Mouse (Mus musculus) adipocyte (in vitro differentiated cells): Measurements from ENCODE around the gene BC028528.
"Not testable (repeated sequence)": the region's sequence is repeated elsewhere in the genome, so short reads cannot be mapped to it uniquely, and the experiment has no call there.

Experiments used
- DNase-seq: peaks from one replicate; pipeline ENCODE4 v3.0.0-alpha.2; 2016; ENCODE audit warnings: low spot score

The BC028528 gene

DNA sequence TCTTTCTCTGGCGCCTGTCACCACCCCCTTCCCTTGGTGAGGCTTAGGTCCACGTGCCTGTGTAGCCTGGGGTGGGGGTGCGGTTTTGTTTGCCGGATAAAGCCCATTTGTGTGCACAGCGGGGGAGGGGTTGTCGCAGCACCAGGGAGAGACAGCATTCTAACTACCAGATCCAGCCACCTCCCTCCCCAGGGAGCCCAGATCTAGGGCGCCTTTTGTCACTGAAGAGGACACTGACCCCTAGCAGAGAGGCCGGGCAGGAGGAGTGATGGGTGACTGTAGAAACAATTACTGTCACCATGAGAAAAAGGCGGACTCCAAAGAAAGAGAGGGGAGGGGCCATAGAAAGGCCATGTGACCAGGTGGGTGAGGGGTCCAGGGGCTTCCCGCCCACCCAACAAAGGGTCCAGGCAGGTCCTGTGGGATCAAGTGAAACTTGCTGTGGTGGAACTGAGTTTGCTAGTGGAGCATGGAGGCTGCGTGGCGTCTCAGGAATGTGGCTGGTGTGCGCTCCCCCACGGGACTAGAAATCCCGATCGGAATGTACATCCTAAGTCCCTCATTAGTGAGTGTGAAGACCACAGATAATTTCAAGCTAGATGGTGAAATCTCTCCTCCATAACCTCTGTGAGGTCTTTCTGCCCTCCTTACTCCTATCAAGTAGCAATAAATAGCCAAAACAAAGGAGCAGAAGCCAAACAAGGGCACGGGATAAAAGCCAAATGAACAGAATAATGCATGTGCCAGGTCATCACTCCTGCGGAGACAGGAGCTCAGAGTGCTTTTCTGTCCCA lies 13.5 kb upstream of the BC028528 start:
- no peak for DNase-seq

DNA sequence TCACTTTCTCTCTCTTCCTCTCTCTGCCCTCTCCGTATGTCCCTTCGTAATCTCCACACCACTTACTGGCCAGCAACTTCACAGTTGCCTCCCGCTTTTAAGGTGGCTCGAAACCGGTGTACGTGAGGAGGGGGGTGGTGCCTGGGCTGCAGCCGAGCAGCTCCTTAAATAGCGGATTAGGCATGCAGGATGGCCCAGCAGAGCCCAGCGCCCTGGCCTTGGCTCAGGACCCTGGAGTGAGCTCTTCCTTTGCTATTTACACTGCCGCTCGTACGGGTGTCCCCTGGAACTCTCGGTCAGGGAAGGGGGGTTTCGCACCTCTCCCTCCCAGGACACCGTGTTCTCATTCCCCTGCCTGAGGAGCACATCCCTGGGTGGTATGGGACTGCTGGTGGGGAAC lies 12.8 kb upstream of the BC028528 start, which contains the start of gene Car14:
TSS of gene Car14 (minus strand) at position 124 of the 400 bp plus-strand sequence.
- DNase-seq = no peak

DNA sequence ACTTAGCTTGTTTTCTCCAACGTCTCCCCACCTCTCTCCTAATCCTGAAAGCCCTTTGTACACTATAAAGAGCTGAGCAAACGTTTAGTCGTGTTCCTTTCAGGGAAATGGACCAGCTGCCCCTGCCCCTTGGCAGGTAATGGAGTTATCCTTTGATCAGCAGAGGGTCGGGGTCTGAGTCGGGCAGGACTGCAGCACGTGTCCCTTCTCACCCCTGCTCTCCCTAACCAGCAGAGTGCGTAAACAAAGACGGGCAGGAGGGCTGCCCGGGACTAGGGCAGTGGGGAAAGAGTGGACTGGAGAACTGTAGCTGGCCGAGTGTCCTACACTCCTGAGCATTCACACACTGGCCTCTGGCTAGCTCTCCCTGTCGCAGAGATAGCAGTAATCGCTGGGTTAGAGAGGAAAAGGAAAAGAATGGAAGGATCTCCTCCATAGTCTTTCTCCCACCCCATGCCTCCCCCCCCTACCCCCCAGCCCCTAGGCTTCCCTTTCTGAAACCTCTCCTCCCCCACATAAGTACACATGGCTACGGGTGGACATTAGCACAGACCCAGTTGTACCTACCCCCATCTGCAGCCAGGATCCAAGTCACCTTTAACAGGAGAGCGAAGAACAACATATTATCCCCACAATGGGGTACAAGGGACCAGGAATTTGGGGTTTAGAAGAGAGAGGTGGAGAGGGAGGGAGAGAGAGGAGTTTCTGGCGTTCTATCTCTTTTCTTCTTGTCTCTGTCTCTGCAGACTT lies 12.1 kb upstream of the BC028528 start:
- DNase-seq = no peak

DNA sequence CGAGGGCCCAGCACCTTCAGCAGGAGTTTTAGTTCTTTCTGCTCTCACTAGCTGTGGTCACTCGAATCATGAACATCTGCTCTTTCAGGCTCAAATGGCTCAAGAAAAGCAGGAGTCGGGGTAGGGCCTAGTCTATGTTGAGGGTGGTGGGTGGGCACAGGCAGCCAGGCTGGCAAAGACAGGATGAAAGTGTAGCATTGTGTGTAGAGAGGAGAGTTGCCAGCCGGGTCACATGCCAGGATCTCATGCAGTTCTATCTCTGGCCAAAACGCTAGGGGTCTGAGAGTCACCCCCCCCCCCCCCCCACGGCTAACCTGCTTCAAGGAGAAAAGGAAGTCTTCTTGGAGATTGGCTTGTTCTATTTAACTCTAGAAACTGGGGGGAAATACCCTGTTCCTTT lies 10.8 kb upstream of the BC028528 start:
- no peak for DNase-seq

DNA sequence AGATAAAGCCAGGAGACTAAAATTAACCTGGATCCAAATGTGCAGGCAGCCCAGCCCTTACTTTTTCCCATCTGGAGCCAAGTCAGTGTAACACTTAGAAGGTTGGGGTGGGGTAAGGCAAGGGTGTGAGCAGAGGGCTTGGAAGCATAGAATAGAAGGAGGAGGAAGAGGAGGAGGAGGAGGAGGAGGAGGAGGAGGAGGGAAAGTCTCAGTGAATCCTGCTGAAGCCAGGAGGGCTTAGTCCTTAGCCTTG lies 10.5 kb upstream of the BC028528 start:
- no peak for DNase-seq

DNA sequence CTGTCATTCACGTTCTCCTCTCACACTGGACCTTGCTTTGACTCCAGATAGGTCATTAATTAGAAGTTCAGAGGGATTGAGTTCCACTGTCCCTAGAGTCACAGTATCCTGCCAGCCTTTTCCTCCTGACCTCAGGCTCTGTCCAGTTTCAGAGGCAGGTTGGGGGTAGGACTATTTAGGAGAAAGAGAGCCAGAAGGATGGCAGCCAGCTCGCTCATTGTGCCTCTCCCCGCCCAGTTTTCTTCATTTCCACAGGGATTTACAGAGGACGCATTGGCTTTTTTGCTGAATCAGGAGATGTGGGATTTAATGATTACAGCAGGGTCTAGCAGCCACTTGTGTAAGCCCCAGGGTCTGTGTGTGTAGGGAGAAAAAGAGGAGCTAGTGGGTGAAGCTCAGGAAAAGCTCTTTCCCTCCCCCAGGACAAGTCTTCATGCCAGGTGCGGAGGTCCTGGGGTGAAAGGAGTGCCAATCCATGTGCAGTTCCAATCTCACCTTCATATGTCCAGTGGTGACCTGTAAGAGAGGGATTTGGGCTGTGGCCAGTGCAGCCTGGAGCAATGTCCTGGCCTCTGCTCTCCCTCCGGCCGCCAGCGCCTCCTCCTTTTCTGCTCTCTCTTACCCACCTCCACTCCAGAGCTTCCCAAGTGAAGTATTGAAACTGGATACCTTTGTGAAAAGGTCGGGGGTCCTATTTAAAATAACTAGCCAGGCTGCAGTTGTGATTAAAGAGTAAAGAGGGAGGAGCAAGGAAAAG lies 10.0 kb upstream of the BC028528 start:
- peak; percentile 70 for DNase-seq

DNA sequence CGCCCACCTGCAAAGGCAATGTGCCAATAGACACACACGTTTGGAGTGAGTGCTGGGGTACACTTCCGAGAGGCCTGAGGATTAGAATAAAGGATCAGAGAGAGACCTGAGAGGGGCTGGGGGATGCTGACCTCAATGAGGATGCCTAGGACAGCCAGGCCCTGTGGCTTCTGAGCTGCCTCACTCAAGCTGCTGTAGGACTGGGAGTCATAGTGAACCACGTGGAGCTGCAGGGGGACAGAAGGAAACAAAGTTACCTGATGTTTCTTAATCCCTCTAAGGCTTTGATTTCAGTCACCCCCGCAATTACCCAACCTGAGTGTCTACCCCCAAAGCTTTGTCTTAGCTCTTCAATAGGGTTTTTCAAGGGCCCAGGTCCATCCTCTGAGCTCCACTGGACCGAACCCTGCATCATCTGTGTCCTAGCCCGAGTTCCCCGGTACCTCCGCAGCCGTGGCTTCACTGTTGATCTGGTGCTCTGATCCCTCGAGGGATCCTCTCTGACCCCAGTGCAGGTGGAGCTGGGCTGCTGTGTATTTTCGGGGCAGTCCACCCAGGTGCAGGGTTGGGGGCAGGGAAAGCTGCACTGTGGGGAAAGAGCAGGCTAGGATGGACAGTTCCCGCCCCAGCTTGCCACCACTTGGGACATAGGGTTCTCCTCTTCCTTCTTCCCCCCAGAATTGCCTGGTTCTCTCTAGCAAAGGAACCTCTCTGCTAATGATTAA lies 8.2 kb upstream of the BC028528 start:
- DNase-seq = no peak

DNA sequence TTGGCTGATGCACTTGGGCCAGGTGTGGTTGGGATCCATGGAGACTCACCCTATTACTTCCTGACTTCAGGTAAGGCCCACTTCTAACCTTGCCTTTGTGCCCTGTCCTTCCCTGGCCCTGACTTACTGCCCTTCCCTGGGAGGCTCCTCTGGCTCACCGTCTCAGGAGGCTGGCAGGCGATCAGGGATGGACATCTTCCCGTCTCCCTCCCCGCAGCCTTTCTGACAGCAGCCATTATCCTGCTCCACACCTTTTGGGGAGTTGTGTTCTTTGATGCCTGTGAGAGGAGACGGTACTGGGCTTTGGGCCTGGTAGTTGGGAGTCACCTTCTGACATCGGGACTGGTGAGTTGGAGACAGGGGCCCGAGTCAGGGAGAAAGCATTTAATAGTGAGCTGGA lies 3.7 kb upstream of the BC028528 start:
- not testable (repeated sequence) for DNase-seq

DNA sequence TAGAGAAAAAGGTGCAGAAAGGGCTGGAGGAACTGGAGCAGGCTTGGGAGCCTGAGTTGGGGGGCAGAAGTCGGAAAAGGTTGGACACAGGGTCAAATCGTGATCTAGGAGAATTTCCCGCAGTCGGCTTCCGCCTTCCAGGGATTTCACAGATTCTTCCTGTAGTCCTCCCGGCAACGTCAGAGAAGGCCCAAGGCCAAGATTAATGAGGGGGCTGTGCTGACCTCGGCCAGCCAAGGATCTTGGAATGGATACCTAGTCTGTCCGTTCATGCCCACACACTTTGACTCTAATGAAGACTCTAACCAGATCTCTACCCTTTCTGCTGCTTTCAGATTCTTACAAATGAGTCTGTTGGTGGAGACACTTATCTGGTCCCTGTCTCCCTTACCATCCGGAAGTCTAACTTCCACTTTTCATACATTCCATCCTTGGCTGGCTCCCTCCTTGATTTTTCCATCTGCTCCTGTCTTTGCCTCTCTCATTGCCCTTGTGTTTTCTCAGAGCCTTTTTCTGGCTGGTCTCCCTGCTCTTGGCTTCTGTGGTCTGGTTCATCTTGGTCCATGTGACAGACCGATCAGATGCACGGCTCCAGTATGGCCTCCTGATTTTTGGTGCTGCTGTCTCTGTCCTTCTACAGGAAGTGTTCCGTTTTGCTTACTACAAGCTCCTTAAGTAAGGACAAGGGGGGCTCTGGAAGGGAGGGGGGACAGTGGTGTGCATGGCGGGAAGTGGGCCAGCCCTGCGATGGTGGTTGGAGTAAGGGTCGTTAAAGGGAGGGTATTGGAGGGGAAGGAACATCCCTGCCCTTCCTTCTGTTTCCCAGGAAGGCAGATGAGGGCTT lies 2.7 kb upstream of the BC028528 start:
- DNase-seq = peak; percentile 70

DNA sequence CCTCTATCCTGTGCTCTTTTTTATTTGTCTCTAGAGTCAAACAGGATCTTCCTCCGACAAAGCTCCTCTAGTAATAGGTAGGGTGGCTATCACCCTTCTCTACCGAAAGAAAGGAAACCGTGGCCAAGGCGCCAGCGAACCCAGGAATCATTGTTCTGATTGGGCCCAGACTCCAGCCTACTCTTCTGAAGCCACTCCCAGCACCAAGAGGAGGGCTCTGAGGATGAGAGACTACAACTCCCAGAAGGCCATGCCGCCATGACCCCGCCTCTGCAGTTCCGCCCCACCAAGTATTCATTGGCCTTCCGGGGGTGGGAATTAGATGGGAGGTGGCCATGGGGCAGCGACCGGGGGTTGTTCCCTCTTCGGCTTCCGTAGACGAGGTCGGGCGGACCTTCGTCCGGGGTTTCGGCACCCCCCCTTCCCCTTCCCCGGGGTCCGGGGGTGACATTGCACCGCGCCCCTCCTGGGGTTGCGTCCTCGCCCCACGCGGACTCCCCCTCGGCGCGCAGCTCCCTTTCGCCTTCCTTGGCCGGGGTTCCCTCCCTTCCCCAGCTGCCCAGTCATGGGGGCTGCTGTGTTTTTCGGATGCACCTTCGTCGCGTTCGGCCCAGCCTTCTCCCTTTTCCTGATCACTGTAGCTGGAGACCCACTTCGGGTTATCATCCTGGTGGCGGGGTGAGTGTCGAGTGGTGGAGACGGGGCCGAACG lies 2.0 kb upstream of the BC028528 start, which contains the start of gene Aph1a:
TSS of gene Aph1a (plus strand) at position 364 of the 711 bp plus-strand sequence.
- DNase-seq = peak; percentile 98

DNA sequence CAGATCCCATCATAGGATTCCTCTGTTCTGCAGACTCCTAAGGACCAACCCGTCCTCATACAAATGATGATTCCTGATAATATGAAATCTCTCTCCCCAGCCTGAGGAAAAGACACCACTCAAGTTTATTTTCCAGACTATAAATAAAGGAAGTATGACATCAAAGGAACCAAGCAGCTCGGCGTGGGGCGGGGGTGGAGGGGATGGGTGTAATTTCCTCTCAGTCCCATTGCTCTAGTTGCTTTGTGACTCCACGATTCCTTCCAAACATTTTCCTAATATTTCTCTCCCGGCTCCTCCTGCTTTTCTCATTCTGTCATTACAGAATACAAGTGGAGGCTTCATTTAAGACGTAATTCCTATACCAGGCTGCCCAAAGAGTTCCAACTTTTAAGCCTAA lies 1.3 kb upstream of the BC028528 start:
- DNase-seq = no peak

DNA sequence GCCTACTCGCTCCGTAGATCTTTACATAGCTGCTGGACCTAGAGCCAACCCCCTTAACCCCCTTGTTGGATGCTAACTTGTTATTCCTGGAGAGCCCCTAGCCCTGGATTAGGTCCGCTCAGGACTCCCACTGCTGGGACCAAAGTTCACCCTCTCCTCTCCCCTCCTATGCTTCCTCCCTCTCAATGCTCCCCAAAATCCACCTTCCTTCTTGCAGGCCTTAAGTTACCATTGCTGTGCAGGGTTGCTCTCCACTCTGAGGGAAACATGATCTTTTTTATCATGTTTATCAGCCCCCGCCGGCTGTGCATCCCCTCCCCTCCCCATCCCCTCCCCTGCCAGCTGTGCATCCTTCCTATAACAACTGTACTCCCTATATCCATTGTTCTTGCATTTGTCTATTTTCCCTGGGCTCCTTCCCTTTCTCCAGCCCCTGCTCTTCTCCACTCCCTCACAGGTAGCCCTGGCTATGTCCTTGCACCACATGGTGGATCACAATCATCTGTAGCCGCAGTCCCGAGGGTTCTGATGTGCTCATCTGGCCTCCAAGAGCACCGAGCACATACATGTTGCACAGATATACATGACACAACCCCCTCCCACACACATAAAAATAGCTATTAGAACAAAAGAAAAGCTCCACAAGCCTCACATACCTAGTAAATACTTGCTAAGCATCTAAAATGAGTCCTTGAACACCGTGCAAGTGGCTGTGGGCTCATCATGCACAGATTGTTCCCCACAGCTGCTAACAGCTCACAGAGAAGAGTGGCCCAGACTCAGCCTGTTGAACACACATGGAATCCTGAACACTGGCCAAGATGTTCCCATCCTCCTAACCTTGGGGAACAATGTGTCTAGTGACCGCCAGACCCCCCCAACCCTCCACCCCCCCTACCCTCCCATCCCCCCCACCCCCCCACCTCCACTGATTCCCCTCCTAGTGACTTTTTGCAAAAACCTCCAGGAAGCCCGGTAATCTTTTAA lies 554 bp upstream of the BC028528 start:
- DNase-seq = no peak

DNA sequence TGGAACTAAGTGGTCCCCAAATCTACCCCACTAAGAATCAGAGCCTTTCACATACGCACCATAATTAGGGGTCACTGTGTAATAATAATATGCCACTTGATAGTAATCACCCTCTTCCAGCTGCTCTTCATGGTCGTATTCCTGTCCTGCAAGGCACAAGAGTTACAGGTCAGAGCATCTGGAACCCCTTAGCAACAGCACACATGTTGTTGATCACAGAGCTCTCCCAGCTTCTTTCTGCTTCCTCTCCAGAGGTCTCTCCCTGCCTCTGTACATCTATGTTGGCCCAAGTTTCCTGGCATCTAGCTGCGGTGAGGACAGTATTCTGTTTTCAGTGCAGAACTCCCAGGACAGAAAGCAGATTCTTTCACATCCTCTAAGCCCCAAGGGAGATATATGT lies 2.1 kb downstream of the BC028528 start:
- no peak for DNase-seq

DNA sequence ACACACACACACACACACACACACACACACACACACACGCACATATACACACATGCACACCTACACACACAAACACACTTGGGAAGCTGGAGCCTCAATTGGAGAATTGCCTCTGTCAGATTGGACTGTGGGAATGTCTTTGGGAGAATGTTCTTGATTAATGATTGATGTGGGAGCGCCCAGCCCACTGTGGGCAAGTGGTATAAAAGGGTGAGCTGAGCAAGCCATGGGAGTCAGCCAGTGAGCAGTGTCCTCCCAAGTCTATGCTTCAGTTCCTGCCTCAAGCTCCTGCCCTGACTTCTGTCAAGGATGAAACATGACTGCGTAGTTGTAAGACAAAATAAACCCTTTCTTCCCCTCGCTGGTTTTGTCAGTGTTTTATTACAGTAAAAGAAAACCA lies 4.2 kb downstream of the BC028528 start:
- no peak for DNase-seq

DNA sequence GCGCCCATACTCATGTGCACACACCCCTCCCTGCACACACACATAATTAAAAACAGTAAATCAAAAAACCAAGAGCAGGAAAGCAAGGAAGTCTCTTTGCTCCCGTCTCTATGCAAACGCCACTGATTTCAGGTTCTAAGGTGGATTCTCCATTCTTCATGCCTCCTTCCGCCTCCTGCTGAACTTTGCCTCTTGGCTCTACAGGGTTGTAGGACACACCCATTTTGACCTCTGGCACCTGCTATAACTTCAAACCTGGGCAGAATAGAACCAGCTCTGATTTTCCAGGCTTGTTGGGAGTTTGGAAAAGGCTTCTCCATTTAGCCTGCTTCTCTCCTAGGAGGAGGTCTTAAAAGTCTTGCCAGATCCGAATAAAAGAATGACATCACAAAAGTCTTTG lies 7.4 kb downstream of the BC028528 start:
- no peak for DNase-seq

DNA sequence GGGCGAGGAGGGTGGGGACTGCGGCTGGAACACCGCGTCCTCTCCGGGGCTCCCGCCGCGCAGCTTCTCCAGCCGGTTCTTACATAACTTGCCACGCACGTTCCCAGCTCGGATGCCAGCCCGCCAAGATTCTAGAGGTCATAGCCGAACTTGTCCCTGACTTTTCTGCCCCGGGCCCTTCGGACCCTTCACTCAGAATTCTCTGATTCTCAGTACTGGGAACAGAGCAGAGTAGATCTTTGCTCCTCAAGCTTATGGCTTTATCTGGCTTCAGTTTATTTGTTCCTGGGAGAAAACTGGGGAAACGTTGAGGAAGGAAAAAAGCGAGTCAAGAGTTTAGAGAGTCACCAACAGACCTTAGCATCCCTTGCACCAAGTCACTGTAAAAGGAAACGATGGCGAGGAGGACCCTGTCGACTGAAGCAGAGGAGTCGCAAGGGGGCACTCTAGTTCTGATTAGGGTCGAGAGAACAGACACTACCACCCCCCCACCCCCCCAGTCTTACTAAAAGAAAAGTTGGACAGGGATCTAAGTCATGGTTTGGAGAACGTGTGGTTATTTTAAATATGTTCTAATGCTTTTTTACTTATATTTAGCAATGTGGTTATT lies 8.9 kb downstream of the BC028528 start:
- DNase-seq = peak; percentile 76

DNA sequence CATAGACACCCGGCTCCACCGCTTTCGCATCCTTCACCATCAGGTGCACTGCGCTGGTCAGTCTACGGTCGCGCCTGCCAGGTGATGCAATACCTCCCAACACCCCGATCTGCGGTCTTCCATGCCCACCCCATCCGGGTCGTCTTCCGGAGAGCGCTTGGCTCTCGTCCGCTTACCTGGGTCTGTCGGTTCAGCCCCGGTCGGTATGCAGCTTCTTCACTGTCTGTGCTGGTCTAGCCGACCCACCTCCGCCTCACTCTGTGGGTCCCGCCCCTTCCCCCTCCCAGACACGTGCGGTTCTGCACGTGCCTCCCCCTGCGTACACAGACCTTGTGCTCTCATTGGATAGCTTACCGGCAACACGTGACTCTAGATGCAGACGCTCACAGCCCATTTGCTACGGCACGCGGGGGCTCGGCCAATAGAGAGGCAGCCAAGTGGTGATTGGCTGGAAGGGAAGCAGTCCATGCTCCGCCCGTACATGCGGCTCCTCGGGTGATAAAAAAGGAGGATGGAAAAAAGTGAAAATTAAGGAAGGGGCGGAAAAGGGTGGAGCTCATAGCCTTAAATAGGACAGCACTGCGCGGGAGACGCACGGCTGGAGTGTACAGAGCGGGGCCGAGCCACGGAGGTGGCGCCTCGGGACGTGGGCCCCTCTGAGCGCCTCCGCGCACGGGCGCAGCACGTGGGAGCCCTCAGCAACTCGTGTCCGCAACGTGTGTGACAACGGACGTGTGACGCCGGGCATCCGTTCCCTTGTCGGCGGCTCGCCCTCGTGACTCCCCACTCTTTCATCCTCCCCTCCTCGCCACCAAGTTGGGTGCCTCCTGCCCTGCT lies 9.6 kb downstream of the BC028528 start, which contains the start of gene Ciart:
TSS of gene Ciart (minus strand) at position 273 of the 837 bp plus-strand sequence.
- DNase-seq = peak; percentile 98

DNA sequence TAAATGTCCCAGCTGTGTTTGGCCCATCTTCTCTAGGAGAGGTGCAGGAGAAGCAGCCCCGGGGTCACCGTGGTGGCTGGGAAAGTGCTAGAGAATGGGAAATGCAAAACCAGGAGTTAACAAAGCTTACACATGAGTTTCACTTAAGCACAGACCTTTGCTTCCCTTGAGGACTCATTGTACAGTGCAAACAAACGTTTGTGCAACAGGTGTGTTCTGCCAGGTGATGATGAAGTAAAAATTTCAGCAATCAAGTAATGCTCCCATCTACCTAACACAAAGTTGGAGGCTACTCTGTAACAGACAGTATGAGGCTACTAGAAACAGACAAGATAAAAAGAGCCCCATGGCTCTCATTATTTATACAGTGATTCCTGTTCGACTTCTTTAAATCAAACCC lies 12.7 kb downstream of the BC028528 start:
- no peak for DNase-seq
